8 mouse cellular contexts compared by ENCODE assay signal in genomic region chr2:152847815-152848302, GRCm38 (mm10). TPM values are rescaled to one million over a fixed set of nuclear protein-coding genes. Genes with fewer than 3 reads are reported as not detected.
DNase-seq lines count a peak whose midpoint lies in the region; ATAC-seq lines count a peak whose summit lies in the region.

Gene Tpx2, plus strand, starts transcription at chr2:152847964.

- intact Hi-C loops in gastrocnemius, postnatal 14 days (cut with DNase I; ENCODE audit: low total_unique reads) = no loop called here
- intact Hi-C loops in left cerebral cortex, postnatal 10 days (cut with DNase I) = no loop called here

- peak; percentile 96 to 99 for DNase-seq in adrenal gland, adult (ENCODE audit: inconsistent age in 2 of 2, low spot score in 1 of 2)
- peak; percentile 100 for DNase-seq in embryo, embryonic 10.5 days (ENCODE audit: low spot score)
- peak; percentile 96 for DNase-seq in gastrocnemius, postnatal 14 days
- DNase-seq in left cerebral cortex, postnatal 10 days (ENCODE audit: extremely low spot score in 1 of 2, low spot score in 2 of 2) = peak; percentile 97 to 99
- DNase-seq in right cerebral cortex, postnatal 25 days = peak; percentile 96
- peak; percentile 94 to 97 for DNase-seq in urinary bladder, postnatal 4 days (ENCODE audit: low spot score in 2 of 2)

- ATAC-seq in inflammation-experienced regulatory T-cells, adult 6 months = peak; percentile 100
- ATAC-seq in megakaryocyte-erythroid progenitor cell, adult 5-6 weeks (replicated peaks; ENCODE audit: low FRiP score, low TSS enrichment, poor library complexity, severe bottlenecking) = peak; percentile 100

RNA-seq across cellular contexts. Expression of gene Tpx2, which starts in this region (rescaled TPM):
- total RNA-seq in gastrocnemius, postnatal 14 days (2021) = 1 to 10 TPM; 4.1 to 4.7 TPM
- polyA plus RNA-seq in inflammation-experienced regulatory T-cells, adult 6 months (2017; shearing (Covaris generic)) = 10 to 100 TPM in 1 of 3 experiments, 1 to 10 TPM in 2; 5.3 to 56.1 (median 5.7) TPM
- total RNA-seq in left cerebral cortex, postnatal 10 days (2021) = 1 to 10 TPM; 4.3 to 5.0 TPM
- 51.9 and 52.3 TPM in 2 replicates for total RNA-seq in megakaryocyte-erythroid progenitor cell, adult 5-6 weeks (2014; fragmentation: Nextera tagmentation)
- total RNA-seq in megakaryocyte-erythroid progenitor cell, adult 5-6 weeks (2017) = 79.0 and 103 TPM in 2 replicates

Comparison
In these comparisons a context has a peak if more than half of its experiments do, and no peak if none do; other contexts are left out.
1. Peak in every context shown above with its lines: DNase-seq and ATAC-seq.
2. RNA of gene Tpx2 (total RNA-seq): 51.9 to 103 TPM in megakaryocyte-erythroid progenitor cell, adult 5-6 weeks; 4.3 to 5.0 TPM in left cerebral cortex, postnatal 10 days and 4.1 to 4.7 TPM in gastrocnemius, postnatal 14 days; every median in the first group is over 4 times any median in the second.